Mouse (Mus musculus) granulocyte monocyte progenitor cell, adult 5-6 weeks (primary cell): ENCODE measurements at regions not wholly inside any gene's neighbourhood (a gene's known extent, or its start where the extent isn't known, plus 50 kb on each side); places are given as distances from the start of the nearest gene placed in this dataset.
A peak's percentile ranks its signal among the peaks of the same experiment; 100 is the strongest.

Experiments used
- ATAC-seq: replicated peaks from 2 replicates; pipeline ENCODE4 v1.8.0; 2016; ENCODE audit warnings: mild to moderate bottlenecking, moderate TSS enrichment, inconsistent platforms; ENCODE audit not compliant: poor library complexity, severe bottlenecking

DNA sequence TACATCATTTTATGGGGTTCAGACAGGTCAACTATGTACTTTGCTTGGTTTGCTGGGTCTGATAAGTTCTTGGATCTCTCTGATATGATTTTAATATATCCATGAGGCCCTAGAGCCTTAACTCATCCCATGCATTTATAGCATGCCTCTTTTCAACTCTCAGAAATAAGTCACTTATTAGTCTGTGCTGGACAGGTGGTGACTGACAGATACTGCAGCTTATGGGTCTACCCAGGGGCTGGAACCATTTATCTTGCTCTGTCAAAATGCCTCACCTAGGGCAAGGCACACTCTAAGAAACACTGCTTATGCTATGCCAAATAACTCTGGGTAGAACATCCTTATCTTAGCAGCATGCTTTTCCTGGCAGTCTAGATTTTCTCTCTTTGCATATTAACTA lies 225.6 kb downstream of the Mbnl1 start:
- no peak for ATAC-seq

DNA sequence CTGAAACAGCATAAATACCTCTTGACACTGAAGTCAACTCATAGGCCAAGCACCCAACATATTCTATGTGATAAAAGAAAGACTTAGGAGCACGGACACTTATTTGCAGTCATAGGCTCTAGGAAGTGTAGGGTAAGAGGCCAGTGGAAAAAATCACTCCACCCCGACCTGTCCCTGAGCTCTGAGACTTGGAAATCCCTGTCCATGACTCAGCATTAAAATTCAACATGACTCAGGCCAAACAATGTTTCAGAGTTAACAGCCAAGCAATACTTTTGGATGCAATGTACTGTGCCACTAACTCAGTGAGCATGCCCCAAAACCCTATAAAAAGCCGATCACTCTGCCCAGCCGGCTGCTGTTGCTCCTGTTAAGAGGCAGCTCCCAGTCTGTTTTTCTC lies 234.5 kb downstream of the Mbnl1 start:
- ATAC-seq, result no peak

DNA sequence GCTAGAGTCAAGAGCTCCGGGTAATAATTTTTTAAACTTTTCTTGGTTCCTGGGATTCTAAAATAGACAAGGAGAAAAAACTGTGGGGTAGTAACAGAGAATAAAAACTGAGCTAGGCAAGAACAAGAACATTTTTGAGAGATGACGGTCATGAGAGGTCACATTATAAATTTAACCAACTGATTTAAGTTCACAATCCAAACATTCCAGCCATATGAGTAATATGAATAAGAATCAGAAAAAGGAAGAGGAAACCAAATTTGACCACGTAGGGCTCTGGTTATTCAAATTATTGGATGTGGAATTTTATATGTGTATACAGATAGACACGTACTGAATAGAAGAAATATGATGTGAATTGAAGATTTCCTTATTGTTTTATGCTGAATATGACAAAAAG lies 240.3 kb downstream of the Mbnl1 start:
- no peak for ATAC-seq

DNA sequence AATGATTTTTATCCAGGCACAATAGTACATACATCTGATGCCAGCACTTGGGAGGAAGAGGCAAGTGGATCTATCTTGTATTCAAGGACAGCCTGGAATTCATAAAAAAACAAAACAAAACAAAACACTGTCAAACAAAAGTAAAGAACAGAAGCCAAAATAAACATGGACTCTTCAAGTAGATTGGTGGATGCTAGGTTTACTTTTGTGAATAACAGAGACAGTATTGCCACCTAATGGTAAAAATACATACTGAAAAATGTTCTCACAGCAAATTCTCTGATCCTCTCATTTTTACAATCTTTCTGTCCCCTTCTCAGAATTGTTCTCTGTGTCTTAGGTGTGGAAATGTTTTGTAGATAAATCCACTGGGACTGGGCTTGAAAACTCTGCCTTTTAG lies 247.7 kb downstream of the Mbnl1 start:
- no peak for ATAC-seq

DNA sequence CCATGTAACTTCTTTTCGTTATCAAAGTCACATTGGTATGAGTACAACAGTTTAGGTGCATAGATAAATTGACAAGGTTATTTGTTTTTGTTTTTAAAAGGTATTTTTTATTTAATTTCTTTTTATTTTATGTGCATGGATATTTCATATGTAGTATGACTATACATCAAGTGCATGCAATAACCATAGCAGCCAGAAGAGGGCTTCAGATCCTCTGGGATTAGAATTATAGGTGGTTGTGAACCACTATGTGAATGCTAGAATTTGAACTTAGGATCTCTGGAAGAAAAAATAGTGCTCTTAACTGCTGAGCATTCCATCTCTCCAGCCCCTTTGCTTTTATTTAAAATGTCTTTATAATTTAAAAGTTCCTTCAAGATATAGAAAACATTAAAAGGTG lies 258.7 kb downstream of the Mbnl1 start:
- ATAC-seq, result no peak

DNA sequence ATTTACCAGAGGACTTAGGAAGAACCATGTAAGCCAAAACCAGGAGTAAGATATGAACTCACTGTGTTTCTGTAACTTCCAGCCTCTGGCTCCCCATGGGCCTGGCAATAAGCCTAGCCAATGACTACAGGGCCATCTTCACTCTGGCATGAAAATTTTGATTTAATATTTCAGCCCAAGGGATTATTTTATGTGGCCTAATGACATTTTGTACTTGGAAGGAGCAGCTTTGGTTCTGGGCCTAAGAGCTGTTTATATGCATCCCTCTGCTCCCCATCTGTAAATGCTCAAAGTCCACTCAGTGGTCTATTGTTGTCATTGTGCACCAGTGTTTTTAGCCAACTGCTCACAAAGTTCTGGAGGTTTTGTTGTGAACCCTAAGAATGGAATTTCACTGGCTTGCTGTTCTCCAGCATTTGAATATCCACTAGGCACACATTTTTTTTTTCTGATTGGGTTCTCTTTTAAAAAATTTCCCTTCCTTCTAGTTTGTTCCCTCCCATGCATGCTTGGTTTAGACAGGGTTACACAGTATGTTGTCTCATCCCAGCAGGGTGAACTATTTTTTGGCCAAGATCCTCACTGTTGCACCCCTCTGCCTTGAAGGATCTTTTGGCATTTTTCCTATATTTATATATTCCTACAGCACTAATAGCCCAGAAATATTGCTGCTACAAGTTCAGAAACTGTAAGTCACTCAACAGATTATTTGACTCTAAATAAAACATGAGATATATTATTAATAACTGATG lies 261.9 kb upstream of the P2ry1 start:
- no peak for ATAC-seq

DNA sequence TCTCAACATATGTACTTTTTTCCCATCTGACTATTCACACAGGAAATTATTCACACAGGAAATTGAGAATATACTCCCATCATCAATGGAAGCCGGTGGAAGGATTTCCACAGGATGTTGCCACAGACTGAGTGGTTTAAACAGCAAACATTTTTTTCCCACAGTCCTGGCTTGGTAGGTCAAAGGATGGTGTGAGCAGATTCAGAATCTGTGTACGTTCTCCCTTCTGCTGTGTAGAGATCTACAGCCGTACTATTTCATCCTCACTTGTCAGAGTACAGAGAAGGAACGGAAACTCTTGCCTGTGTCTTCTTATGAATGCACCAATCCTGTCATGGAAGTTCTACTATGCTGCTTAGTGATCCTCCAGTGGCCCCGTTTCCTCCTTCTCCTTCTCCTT lies 261.2 kb upstream of the P2ry1 start:
- peak; percentile 33; the same call in 1 of the 2 replicates for ATAC-seq

DNA sequence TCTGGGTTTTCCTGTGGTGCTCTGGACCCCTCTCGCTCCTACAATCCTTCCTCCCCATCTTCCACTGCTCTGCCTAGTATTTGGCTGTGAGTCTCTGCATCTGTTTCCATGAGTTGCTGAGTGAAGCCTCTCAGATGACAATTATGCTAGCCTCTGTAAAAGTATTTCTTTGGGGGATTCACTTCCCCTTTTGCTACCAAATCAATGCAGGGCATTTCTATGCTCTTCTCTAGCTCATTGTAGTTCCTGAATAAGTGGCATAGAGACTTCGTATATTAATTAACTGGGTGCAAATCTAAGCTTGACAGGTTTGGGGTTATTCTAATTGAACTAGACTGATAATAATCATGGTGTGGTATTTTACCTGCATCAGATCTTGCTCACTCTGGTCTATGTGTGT lies 260.4 kb upstream of the P2ry1 start:
- ATAC-seq, result peak; percentile 56

DNA sequence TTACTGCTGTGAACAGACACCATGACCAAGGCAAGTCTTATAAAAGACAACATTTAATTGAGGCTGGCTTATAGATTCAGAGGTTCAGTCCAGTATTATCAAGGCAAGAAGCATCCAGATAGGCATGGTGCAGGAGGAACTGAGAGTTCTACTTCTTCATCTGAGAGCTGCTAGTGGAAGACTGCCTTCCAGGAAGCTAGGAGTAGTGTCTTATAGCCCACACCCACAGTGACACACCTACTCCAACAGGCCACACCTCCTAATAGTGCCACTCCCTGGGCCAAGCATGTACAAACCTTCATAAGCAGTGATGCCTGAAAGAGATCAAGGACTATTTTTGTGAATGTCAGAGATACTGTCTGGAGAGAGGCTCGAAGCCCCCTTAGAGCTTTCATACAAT lies 257.5 kb upstream of the P2ry1 start:
- 0 out of 2 replicates have a peak, but pooled peaks have one; percentile 17 for ATAC-seq

DNA sequence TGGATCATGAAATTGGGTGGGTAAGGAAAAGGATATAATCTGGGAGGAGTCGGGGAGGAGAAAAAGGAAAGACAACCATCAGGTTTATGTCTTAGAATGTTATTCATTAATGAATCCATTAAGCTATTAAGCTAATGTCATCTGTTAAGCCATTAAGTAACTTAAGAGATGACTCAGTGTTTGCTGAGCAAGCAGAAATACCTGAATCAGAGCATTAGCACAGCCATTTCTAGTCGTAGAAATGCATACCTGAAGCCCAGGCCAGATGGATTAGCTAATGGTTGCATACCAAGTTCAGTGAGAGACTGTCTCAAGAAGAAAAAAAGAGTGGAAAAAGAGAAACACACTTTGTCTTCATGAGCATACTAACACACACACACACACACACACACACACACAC lies 244.0 kb upstream of the P2ry1 start:
- ATAC-seq, result no peak

DNA sequence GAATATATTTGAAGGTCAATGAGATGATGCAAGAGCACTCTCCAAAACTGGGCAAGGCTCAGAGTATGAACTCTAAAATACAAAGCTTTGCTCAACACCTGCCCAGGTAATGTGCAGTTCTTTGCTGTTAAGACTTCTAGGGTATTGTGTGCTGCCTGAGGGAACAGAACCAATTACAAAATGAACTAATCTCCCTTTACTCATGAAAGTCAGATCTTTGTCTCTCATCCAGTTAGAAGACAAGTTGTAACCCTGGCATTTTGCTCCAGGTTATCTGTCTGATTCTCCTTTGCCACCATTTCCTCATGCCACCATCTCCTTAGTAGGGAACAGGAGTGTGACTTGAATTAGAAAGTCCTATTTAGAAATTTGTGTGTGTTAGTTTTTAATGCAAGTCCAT lies 243.5 kb upstream of the P2ry1 start:
- ATAC-seq, result no peak

DNA sequence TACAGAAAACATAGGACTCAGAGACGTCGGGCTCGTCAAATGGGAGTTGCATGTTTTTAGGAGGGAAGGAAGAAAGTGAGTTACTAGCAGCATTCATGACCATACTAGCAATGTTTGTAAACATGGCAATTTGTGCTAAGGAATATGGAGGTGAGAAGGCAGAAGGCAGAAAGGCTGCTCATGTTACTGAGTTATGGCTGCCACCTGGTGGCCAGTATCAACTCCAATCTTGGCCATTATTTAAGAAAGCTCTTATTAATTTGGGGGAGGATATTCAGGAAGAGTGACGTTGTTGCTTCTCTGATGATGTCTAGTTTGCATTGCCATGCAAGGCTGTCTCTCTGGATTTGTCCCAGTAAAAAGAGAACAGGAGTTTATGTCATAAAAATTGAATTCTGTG lies 239.7 kb upstream of the P2ry1 start:
- ATAC-seq, result peak; percentile 88

DNA sequence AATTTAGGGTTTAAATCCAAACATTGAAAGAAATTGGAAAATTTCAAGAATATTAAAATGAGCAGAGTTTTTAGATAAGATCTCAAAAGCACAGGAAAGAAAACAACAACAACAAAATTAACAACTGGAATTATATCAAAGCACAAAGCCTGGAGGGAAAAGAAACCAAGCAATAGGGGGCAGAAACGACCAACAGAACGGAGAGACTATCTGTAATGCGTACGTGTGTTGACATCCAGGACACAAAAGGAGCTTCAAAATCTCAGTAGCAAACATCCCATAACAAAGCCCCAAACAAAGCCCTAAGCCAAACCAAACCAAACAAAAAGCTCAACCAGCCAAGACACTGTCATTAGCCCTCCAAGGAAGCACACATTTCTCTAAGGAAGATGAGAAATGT lies 237.5 kb upstream of the P2ry1 start:
- no peak for ATAC-seq

DNA sequence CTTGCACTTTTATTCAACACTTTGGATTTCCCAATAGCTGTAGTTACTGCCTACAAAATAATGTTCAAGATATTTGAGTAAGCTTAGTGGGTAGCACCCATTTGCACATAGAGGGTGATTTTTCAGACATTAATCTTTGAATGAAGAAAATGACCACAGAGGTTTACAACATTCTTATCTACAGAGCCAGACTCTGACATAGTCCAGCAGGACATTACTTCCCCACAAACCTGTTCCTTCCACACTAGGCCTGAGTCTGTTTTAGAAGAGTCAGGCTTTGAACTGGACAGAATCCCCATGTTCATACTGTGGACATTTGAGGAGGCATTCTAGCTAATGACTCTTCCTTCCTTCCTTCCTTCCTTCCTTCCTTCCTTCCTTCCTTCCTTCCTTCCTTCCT lies 233.6 kb upstream of the P2ry1 start:
- peak; percentile 55 for ATAC-seq

DNA sequence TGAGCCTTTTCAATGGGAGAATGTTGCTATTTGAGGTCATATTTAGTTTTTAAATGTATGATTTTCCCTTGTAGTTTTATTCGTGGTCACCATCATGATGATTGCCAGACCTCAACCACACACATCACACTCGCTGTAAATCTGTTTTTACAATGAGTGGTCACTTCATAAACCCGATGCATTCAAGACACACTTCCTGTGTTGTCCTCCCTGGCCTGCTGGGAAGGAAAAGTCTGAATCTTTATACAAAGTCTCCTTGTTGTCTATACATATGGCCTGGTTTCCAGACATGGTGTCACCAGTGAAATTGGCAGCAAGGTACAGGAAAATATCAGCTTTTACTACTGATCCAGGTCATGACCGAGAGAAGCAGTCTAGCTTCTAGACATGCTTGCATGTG lies 230.7 kb upstream of the P2ry1 start:
- ATAC-seq, result no peak

DNA sequence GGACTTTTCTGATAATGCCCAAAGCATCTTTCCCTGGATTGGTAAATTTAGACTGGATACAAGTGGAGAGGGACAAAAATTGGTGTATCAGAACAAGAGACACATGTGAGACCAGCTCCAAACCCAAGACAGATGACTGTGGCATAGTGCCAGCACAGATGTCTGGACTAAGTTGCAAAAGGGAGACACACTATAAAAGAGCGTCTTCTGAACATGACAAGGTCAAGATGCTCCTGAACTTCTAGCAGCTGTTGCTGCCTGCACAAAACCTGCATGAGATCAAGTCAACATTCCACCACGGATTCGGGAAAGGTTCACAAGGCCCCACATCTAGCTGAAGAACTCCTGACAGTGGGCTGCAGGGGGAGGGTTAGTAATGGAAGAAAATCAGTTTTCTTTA lies 229.2 kb upstream of the P2ry1 start:
- no peak for ATAC-seq

DNA sequence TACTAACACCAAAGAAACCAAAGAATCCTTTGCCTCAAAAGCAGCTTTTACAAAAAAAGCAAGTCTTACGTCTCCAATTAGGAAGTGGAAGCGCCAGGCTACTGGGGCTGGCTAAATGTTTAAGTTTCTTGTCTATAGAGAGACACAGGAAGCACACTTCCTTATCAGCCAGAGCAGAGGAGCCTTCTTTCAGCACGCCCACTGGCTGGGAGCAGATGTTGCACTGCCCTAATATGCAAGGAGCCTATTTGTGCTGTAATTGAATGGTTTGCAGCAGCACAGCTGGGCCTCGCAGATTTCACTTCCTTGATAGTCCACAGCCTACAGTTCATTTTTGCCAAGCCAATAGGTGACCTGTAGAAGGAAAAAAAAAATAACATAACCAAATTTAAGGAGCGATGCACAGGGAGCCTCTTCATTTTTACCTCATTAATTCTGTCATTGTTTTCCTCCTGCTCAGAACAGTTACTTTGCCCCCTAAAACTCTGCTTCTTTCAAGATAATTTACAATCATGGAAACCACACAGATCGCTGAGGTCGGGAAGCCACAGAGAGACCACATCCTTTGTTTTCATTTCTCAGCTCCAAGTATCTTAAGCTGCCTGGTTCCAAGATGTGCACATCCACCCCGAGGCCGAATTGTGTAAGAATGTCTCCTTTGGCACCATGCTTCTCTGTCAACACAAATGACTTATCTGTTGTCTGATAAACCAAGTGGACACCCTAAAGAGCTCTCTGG lies 217.3 kb upstream of the P2ry1 start:
- ATAC-seq, result peak; percentile 92

DNA sequence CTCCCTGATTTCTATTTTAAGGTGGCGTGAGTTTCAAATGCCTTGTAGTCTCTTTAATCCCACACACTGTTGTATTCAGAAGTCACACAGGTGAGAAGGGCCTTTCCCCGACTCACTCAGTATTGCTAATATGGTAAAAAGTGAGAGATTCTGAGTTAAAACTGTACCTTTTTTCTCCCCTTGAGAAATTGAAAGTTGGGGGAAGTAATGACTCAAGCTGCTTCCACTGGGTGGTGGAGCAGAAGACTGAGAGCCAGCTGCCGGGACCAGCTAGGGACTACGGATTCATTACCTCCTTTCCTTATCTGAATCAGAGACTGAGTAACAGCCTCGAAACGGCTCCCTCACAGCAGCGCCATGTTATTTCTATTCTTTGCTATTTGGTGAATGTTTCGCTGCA lies 214.6 kb upstream of the P2ry1 start:
- no peak for ATAC-seq

DNA sequence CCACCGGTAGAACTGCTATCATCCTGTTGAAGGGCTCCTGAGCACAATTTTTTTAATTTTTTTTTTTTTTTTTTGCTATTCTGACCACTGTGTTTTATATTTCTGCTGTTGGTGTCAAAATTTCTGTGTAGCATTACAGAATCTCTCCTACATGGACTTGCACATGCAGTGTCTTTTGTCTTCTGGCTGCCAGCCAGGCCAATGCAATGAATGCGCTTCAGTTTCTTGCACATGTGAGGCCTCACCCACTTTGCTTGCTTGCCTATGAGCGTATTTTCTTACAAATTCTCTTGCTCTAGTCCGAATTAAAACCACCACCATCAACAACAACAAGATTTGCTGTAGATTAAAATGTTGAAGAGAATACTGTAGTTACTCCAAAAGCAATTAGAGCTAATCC lies 213.2 kb upstream of the P2ry1 start:
- ATAC-seq, result no peak

DNA sequence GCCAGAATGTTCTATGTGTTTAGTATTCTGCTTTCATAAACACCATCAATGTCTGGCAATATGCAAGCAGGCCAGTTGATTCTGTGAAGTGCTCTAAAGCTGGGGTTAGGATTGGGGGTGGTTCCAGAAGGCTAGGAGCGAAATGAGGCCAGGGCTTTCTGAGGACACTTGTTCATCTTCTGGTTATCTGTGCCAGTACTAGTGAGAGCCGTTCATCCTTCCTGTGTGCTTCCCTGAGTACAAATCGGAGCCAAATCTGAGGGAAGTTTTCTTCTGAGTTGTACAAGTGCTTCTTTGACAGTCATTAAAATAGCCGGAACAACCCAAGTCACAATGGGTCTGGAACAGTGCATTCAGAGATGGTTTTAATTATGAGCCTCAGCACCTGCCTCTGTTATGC lies 210.4 kb upstream of the P2ry1 start:
- no peak for ATAC-seq

DNA sequence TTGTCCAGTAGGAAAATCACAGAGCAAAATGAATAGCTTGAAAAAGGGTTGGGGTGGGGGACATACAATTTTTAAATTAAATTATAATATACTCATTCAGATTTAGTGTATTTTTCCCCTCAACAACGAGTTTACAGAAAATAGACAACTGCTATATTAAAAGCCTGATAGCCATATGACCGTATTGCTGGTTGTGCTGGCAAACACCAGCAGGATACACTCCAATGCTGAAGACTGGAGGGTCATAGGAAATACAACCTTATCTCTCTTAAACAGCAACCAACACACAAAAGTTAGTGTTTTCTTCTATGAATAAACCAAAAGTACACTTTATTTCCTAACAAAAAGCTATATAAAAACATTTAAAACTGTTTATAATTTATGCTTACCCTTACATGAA lies 206.4 kb upstream of the P2ry1 start:
- no peak for ATAC-seq

DNA sequence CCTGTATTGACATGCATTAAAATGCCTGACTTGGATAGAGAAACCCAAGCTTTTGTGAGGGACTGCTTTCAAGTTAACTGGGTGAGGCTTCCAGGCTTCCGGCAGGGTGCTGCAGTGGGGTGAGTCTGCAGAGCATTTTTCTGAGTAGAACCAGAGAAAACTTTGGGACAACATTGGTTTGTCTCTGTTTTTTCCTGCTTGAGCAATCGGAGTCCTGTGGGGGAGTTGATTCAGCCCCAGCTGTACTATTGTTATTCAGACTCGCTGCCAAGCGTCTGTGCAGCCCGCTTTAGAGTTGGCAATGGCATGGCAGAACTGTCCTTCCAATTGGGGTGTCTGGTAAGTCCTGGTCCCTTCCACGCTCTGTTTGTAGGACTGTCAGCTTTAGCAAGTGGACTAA lies 204.8 kb upstream of the P2ry1 start:
- no peak for ATAC-seq
